Mouse (Mus musculus) layer of hippocampus, postnatal 25 days (tissue): ENCODE data around the gene Gys2. TPM values are rescaled to one million over a fixed set of nuclear protein-coding genes. Genes with fewer than 3 reads are reported as not detected.

Experiments
- DNase-seq, 2 experiments: peaks; one replicate each; pipeline ENCODE4 v3.0.0; 2022; ENCODE audit warnings: mixed read lengths in 2 of 2, low spot score in 1 of 2; ENCODE audit errors: extremely low spot score in 1 of 2
- total RNA-seq, 2 experiments: library from RNA; stranded (reverse); gene quantifications; 2 replicates each; pipeline ENCODE4 v1.2.3; 2021

Gys2 gene
- total RNA-seq, 2 experiments from 2014 or later = 0.22 to 0.31 TPM

DNA sequence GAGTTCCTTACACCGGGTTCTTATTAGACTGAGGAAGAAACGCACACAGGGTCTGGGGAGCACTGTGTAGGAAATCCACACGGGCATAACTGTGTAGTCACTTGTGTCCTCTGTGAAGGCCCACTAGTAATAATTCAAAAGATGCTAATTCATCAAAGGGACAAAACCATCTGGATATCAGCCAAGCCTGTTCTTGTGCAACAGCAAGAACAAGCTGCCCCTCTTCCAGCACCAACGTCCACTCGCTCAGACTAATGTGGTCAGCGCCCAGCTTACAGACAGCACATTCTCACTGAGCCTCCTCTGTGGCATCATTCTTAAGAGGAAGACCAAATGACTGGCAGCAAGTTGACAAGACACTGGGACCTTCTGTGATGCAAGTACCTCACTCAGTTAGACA, 92.9 kb downstream of the Gys2 start:
- no peak for DNase-seq

DNA sequence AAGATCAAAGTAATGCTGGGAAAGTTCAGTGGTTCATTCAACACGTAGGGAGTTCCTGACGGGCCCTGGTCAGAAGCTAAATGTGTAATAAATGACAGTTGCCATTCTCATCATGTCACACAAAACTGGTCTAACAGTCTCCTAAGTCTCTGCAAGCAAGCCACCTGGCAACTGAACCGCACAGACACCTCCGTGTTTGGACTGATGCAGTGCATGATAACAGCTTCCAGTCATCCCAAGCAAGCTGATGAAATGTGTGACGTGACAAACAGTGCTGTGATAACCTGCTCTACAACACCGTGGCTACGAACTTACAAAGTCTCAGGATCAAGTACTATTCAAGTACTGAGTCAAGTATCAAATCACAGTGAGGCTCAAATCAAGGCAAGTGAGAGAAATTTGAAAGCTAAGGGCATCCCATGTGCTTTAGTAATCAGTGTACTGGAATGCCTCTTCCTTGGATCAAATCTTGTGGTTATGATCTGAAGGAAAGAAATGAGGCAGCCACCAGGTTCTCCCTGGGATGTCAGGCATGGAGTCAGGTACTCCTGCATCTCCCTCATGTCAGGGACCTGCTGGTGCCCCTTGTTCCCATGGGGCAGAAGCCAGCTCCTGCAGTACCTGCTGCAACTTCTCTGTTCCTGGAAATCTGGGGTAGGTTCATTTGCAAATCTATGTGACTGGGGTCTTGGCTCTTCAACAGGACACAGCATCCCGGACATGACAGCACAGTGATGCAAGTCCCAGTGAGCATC, 94.2 kb downstream of the Gys2 start:
- DNase-seq = no peak

DNA sequence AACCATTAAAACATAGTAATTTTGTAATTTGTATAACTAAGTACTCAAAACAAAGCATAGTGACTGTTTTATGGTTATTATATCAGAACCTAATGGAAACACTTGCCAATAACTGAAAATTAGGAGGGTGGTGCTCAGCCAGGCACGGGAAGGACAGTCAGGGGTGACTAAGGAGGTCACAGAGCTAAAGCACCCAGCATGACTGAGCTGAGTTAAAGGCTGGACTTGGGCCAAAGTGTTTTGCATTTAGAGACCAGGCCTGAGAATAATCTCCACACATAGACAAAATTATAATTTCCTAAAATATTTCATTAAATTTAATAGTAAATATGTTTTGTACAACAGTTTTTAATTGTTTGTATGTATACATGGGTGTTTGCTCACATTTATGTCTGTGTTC, 95.8 kb downstream of the Gys2 start:
- no peak for DNase-seq

Other genes with a start within 250 kb of the Gys2 start
- gene Iapp, start 174.7 kb downstream of the Gys2 start, total RNA-seq = not detected
- gene Slco1a5, start 150.1 kb downstream of the Gys2 start, total RNA-seq = not detected
- gene Pyroxd1, start 127.5 kb downstream of the Gys2 start, total RNA-seq = 10 to 100 TPM; 12.9 to 15.4 TPM
- 10 to 100 TPM; 19.9 to 27.6 TPM for gene Recql, start 86.0 kb downstream of the Gys2 start, total RNA-seq
- 10 to 100 TPM; 29.4 to 31.6 TPM for gene Golt1b, start 85.9 kb downstream of the Gys2 start, total RNA-seq
- gene Spx, start 59.7 kb downstream of the Gys2 start, total RNA-seq = 1 to 10 TPM in 1 of 2 experiments, under 1 TPM in 1; 0.77 to 1.6 TPM
- 100 to 1,000 TPM; 502 to 563 TPM for gene Ldhb, start 34.8 kb upstream of the Gys2 start, total RNA-seq
- gene Kcnj8, start 98.5 kb upstream of the Gys2 start, total RNA-seq = 1 to 10 TPM; 1.5 to 1.6 TPM
- gene Abcc9, start 229.2 kb upstream of the Gys2 start, total RNA-seq = 1 to 10 TPM; 3.2 to 3.5 TPM